Mouse (Mus musculus) CH12.LX (cell line): Measurements from ENCODE around the gene Slc25a18. TPM values are rescaled to one million over a fixed set of nuclear protein-coding genes. Genes with fewer than 3 reads are reported as not detected.
A peak's percentile ranks its signal among the peaks of the same experiment; 100 is the strongest.

Source experiments
- DNase-seq: peaks from one replicate; pipeline ENCODE4 v3.0.0-alpha.2; 2013; ENCODE audit errors: extremely low read depth
- H3K27ac ChIP-seq: 2 replicates; pipeline ENCODE4 v1.5.1; 2012; ENCODE audit warnings: low read depth, mild to moderate bottlenecking, control low read depth, moderate library complexity; ENCODE audit not compliant: insufficient read depth
- H3K27me3 ChIP-seq: replicated peaks from 2 replicates; pipeline ENCODE3; 2012; ENCODE audit warnings: inconsistent platforms
- H3K36me3 ChIP-seq, 2 experiments: replicated peaks in 1 of 2; 2 replicates each; pipeline versions ENCODE3 to v1.6.1; 2012; ENCODE audit warnings: inconsistent platforms in 1 of 2, low read length in 1 of 2, mild to moderate bottlenecking in 1 of 2, mixed read lengths in 1 of 2, moderate library complexity in 1 of 2; ENCODE audit not compliant: control insufficient read depth in 1 of 2, insufficient read depth in 1 of 2
- H3K4me1 ChIP-seq, 2 experiments: 2 replicates each; pipeline ENCODE4 v1.6.1; 2012; ENCODE audit warnings: inconsistent platforms in 1 of 2, moderate library complexity in 1 of 2; ENCODE audit not compliant: insufficient read depth in 2 of 2, control insufficient read depth in 1 of 2
- H3K4me2 ChIP-seq: 2 replicates; pipeline ENCODE4 v1.6.1; 2012; ENCODE audit warnings: low read depth, mild to moderate bottlenecking, control low read depth; ENCODE audit not compliant: poor library complexity, insufficient read depth, severe bottlenecking
- H3K4me3 ChIP-seq, 3 experiments: fragments of 150-350 bp in 1 of 3; sonication (generic) in 1 of 3; replicated peaks in 1 of 3; 2 replicates each; pipeline versions ENCODE3 to v1.5.1; 2011 to 2012; ENCODE audit warnings: low read depth in 2 of 3, low read length in 2 of 3, mild to moderate bottlenecking in 2 of 3, moderate library complexity in 2 of 3, control low read depth in 1 of 3, improper control_type of control experiment in 1 of 3, inconsistent platforms in 1 of 3, mixed read lengths in 1 of 3; ENCODE audit not compliant: poor library complexity in 1 of 3
- H3K79me2 ChIP-seq: replicated peaks from 2 replicates; pipeline ENCODE4 v1.6.1; 2012; ENCODE audit warnings: mild to moderate bottlenecking, moderate library complexity; ENCODE audit not compliant: control insufficient read depth, poor library complexity, insufficient read depth, severe bottlenecking; ENCODE audit errors: extremely low read depth
- H3K9ac ChIP-seq: 2 replicates; pipeline ENCODE4 v1.6.1; 2012; ENCODE audit warnings: low read depth, mild to moderate bottlenecking, control low read depth, moderate library complexity; ENCODE audit not compliant: insufficient read depth
- H3K9me3 ChIP-seq: replicated peaks from 2 replicates; pipeline ENCODE3; 2012; ENCODE audit warnings: low read length, inconsistent platforms, mixed read lengths
- BHLHE40 ChIP-seq: IDR thresholded peaks from 2 replicates; pipeline ENCODE4 v1.6.1; 2011; ENCODE audit warnings: mild to moderate bottlenecking, low read depth, low read length, improper control_type of control experiment
- EP300 ChIP-seq: IDR thresholded peaks from 2 replicates; pipeline ENCODE4 v1.6.1; 2011; ENCODE audit warnings: low read length, improper control_type of control experiment
- ETS1 ChIP-seq: conservative IDR thresholded peaks from 2 replicates; pipeline ENCODE4 v1.6.1; 2012; ENCODE audit warnings: low read depth, mild to moderate bottlenecking, inconsistent platforms, low read length, improper control_type of control experiment, moderate library complexity
- HCFC1 ChIP-seq: IDR thresholded peaks from 2 replicates; pipeline ENCODE4 v1.6.1; 2012; ENCODE audit warnings: low read depth, mild to moderate bottlenecking, inconsistent platforms, low read length, improper control_type of control experiment
- KAT2A ChIP-seq: IDR thresholded peaks from 2 replicates; pipeline ENCODE4 v1.6.1; 2012; ENCODE audit warnings: low read length, improper control_type of control experiment, inconsistent platforms; ENCODE audit not compliant: insufficient replicate concordance
- MXI1 ChIP-seq: IDR thresholded peaks from 2 replicates; pipeline ENCODE4 v1.6.1; 2011; ENCODE audit warnings: mild to moderate bottlenecking, low read depth, low read length, improper control_type of control experiment
- UBTF ChIP-seq: IDR thresholded peaks from 2 replicates; pipeline ENCODE4 v1.6.1; 2012; ENCODE audit warnings: low read depth, mild to moderate bottlenecking, inconsistent platforms, low read length, improper control_type of control experiment, moderate library complexity
- USF1 ChIP-seq: IDR thresholded peaks from 2 replicates; pipeline ENCODE4 v1.6.1; 2014; ENCODE audit warnings: low read depth, mild to moderate bottlenecking, inconsistent platforms, low read length, improper control_type of control experiment
- USF2 ChIP-seq: conservative IDR thresholded peaks from 2 replicates; pipeline ENCODE4 v1.6.1; 2011; ENCODE audit warnings: low read depth, low read length, improper control_type of control experiment
- ZMIZ1 ChIP-seq: IDR thresholded peaks from 2 replicates; pipeline ENCODE4 v1.6.1; 2012; ENCODE audit warnings: low read depth, mild to moderate bottlenecking, inconsistent platforms, low read length, improper control_type of control experiment
- dilution Hi-C: fragments of 300-500 bp; cut with MboI; formaldehyde crosslinking; loops from 2 replicates; pipeline ENCODE4 v1.14.3; 2020; ENCODE audit warnings: low sequenced_read_pairs; ENCODE audit not compliant: extremely low pct_unique_long_range_greater_than_20kb, extremely low pct_ligation_motif_present
- in situ Hi-C: fragments of 300-500 bp; cut with MboI; formaldehyde crosslinking; loops from 3 replicates; pipeline ENCODE4 v1.14.3; 2019; ENCODE audit warnings: low sequenced_read_pairs, low pct_ligation_motif_present, low pct_unique_long_range_greater_than_20kb, mixed read lengths
- polyA plus RNA-seq: library from polyadenylated mRNA; unstranded; fragments of >175 nt; gene quantifications from 2 replicates; pipeline ENCODE4 v1.2.1, GENCODE M21; 2012; ENCODE audit warnings: low read depth; ENCODE audit not compliant: insufficient read length
- total RNA-seq, 2 experiments: library from RNA; depleted of rRNA; stranded (reverse); fragments of 300-350 nt in 1 of 2; fragments of >200 nt in 1 of 2; gene quantifications; 2 replicates each; pipeline ENCODE4 v1.2.3; 2012 to 2014

Gene Slc25a18
- total and polyA plus RNA-seq, 3 experiments, result 0.08 to 0.51 (median 0.19) TPM

GRCm38 (mm10) chr6:120835474-120836374, 62.3 kb downstream of the Slc25a18 start, which contains the start of gene Bcl2l13 (continued):
- TF ChIP-seq USF1 (no peak), BHLHE40 (peak; percentile 70), MXI1 (peak; percentile 66; the same call in 1 of the 2 replicates), KAT2A (0 out of 2 replicates have a peak, but pooled peaks have one; percentile 57), HCFC1 (peak; percentile 69)

DNA sequence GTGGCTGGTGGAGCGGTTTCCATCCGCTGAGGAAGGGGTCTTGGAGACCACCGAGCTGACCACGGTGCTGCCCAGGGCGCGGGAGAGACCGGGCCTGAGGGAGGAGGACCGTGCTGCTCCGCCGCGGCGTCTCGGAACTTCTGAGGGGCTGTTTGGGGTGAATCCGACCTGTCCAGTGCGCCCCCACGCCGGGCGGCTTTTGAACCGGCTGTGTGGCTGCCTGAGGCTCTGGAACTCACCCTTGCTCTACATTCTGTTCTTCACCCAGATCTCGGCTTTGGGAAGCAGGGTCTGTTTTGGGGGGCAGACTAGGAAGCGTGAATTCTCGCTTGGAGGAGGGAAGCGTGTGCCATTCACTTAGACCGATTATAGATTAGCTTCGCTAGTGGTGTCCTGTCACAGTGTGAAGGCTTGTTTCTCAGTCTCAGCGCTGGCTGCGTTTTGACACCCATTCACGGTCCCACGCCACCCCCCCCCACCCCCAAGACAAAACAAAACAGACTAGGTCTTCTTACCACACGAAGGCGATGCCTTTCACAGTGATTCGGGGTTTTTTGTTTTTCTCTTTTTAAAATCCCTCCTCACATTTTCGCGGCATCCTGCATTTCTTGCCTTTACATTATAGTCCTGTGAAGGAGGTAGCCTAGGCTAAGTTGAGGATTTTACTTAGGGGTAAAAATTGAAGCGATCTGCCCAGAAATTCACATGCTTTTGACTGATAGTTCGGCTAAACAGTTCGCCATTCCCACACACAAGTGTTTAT, 63.2 kb downstream of the Slc25a18 start:
- DNase-seq, result no peak
- in situ Hi-C loops (no loop called here), dilution Hi-C loops (no loop called here)
- peak overlapping the region; percentile 84 to 98 (median 97) for H3K4me3 ChIP-seq
- H3K9me3 ChIP-seq, result peaks cover 3% of the 10 kb centered on the region
- peak overlapping the region; percentile 78 for H3K27ac ChIP-seq
- TF ChIP-seq UBTF, result peak; percentile 52; the same call in 1 of the 2 replicates
- 0 out of 2 replicates have a peak, but pooled peaks have one; percentile 6 for TF ChIP-seq KAT2A
- TF ChIP-seq ZMIZ1, result no peak
- no peak for TF ChIP-seq EP300
- no peak for TF ChIP-seq HCFC1
- H3K4me2 ChIP-seq, result peak overlapping the region; percentile 76
- peaks cover 0 to 13% of the 10 kb centered on the region in 2 experiments for H3K36me3 ChIP-seq
- H3K79me2 ChIP-seq, result peaks cover 21% of the 10 kb centered on the region
- no peaks in the 10 kb centered on the region for H3K27me3 ChIP-seq
- peak overlapping the region; percentile 98 for H3K9ac ChIP-seq
- peaks cover 0 to 12% of the 10 kb centered on the region in 2 experiments; a peak in 2 of 4 replicates for H3K4me1 ChIP-seq

GRCm38 (mm10) chr6:120837152-120837530, 63.8 kb downstream of the Slc25a18 start:
- dilution Hi-C loops, result no loop called here

More at GRCm38 (mm10) chr6:120837152-120837530, 63.8 kb downstream of the Slc25a18 start:
- H3K36me3 ChIP-seq, result peaks cover 0 to 13% of the 10 kb centered on the region in 2 experiments
- H3K9ac ChIP-seq, result peak overlapping the region; percentile 98
- peak overlapping the region; percentile 76 for H3K4me2 ChIP-seq
- peak overlapping the region; percentile 84 to 98 (median 97) for H3K4me3 ChIP-seq
- DNase-seq, result no peak
- peaks cover 21% of the 10 kb centered on the region for H3K79me2 ChIP-seq
- H3K4me1 ChIP-seq, result peaks cover 4 to 18% of the 10 kb centered on the region in 2 experiments
- H3K9me3 ChIP-seq, result peaks cover 3% of the 10 kb centered on the region
- no peaks in the 10 kb centered on the region for H3K27me3 ChIP-seq
- TF ChIP-seq USF2, result no peak
- no peak for TF ChIP-seq ETS1
- in situ Hi-C loops, result no loop called here
- H3K27ac ChIP-seq, result no peak overlapping the region
